Mouse (Mus musculus) heart, embryonic 15.5 days (tissue): ENCODE measurements around the gene H2-Aa. TPM values are rescaled to one million over a fixed set of nuclear protein-coding genes. Genes with fewer than 3 reads are reported as not detected.

Experiments used
- ATAC-seq: fragments of 200-750 bp; cut with Nextera tagmentation; replicated peaks from 2 replicates; pipeline ENCODE4 v1.8.0; 2017; ENCODE audit warnings: low read depth, moderate TSS enrichment; ENCODE audit not compliant: insufficient number of reproducible peaks, insufficient read depth, low FRiP score
- H3K27ac ChIP-seq: fragments of 300-500 bp; sonication (generic); 2 replicates; pipeline ENCODE4 v1.5.1; 2015; ENCODE audit warnings: mild to moderate bottlenecking, inconsistent platforms
- H3K27me3 ChIP-seq: fragments of 300-500 bp; sonication (generic); 2 replicates; pipeline ENCODE4 v1.6.1; 2015; ENCODE audit warnings: inconsistent platforms
- H3K36me3 ChIP-seq: fragments of 300-500 bp; sonication (generic); 2 replicates; pipeline ENCODE4 v1.6.1; 2015; ENCODE audit warnings: mild to moderate bottlenecking, inconsistent platforms
- H3K4me1 ChIP-seq: fragments of 300-500 bp; sonication (generic); replicated peaks from 2 replicates; pipeline ENCODE4 v1.6.1; 2015; ENCODE audit warnings: inconsistent platforms
- H3K4me2 ChIP-seq: fragments of 300-500 bp; sonication (generic); 2 replicates; pipeline ENCODE4 v1.6.1; 2015; ENCODE audit warnings: inconsistent platforms, mild to moderate bottlenecking, moderate library complexity
- H3K4me3 ChIP-seq: fragments of 300-500 bp; sonication (generic); 2 replicates; pipeline ENCODE4 v1.5.1; 2015; ENCODE audit warnings: mild to moderate bottlenecking, inconsistent platforms
- H3K9ac ChIP-seq: fragments of 300-500 bp; sonication (generic); 2 replicates; pipeline ENCODE4 v1.6.1; 2015; ENCODE audit warnings: mild to moderate bottlenecking, inconsistent platforms
- H3K9me3 ChIP-seq: fragments of 300-500 bp; sonication (generic); replicated peaks from 2 replicates; pipeline ENCODE4 v1.6.1; 2016; ENCODE audit warnings: inconsistent platforms
- WGBS: fragments of 180-500 bp; shearing (Covaris S2); methylation state at CpG from one replicate; pipeline ENCODE4 v1.1.7; 2015; ENCODE audit warnings: mixed read lengths; 5-methylcytosine and 5-hydroxymethylcytosine counted together
- polyA plus RNA-seq: library from polyadenylated mRNA; unstranded; fragments of >200 nt; fragmentation: Nextera tagmentation; extraction: Ambion mirVana; gene quantifications from 2 replicates; pipeline ENCODE4 v1.2.1, GENCODE M21; 2015

The H2-Aa gene
- polyA plus RNA-seq, 1 experiment from 2014 or later: 5.9 TPM

DNA sequence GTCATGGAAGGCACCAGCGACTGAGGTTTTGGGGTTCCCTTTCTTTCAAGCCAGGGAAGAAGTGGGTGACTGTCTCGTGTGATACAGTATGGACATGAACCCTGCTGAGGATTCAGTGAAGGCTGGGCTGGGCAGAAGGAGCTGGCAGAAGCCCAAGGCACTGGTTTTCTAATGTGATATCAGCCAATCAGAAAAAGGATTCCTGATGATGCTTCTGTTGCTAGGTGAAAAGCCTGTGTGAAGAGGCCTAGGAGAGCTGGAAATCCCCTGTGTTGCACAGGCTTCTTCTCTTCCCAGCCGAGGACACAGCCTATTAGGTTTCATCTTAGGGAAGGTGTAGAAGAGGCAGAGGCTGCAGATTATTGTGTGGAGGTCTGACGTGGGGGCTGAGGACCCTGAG, 26.1 kb downstream of the H2-Aa start:
- Histone ChIP-seq H3K9me3 (no peaks in the 10 kb centered on the region), H3K4me1 (peaks cover 20% of the 10 kb centered on the region), H3K27ac (peak overlapping the region; percentile 37; the same call in 1 of the 2 replicates), H3K4me2 (no peak overlapping the region), H3K9ac (no peak overlapping the region), H3K27me3 (peaks cover 44% of the 10 kb centered on the region), H3K36me3 (no peaks in the 10 kb centered on the region), H3K4me3 (no peak overlapping the region)
- peak; percentile 47 for ATAC-seq
- 28% methylated on average over 4 of the region's 4 CpGs for WGBS

DNA sequence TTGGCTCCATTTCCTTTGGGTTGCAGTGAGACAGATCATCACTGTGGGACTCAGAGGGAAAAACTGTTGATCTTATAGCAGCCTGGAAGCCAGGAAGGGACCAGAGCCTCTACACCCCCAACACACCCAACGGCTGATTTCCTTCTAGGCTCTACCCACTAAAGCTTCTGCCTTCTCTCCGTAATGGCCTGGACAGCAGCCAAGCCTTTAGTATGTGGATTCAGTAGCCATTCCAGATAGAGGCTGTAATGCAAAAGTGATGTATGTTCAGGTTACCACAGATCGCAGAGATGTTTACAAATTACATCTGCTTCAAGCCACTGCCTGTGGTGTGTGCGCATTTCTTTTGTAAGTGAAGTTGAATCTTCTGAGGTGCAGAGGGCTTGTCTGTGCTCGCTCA, 27.1 kb downstream of the H2-Aa start:
- Histone ChIP-seq H3K9ac (no peak overlapping the region), H3K36me3 (no peaks in the 10 kb centered on the region), H3K4me2 (no peak overlapping the region), H3K27ac (no peak overlapping the region), H3K4me1 (peaks cover 20% of the 10 kb centered on the region), H3K9me3 (no peaks in the 10 kb centered on the region), H3K4me3 (no peak overlapping the region), H3K27me3 (peaks cover 44% of the 10 kb centered on the region)
- no peak for ATAC-seq
- WGBS: 52% methylated on average over 5 of the region's 5 CpGs

DNA sequence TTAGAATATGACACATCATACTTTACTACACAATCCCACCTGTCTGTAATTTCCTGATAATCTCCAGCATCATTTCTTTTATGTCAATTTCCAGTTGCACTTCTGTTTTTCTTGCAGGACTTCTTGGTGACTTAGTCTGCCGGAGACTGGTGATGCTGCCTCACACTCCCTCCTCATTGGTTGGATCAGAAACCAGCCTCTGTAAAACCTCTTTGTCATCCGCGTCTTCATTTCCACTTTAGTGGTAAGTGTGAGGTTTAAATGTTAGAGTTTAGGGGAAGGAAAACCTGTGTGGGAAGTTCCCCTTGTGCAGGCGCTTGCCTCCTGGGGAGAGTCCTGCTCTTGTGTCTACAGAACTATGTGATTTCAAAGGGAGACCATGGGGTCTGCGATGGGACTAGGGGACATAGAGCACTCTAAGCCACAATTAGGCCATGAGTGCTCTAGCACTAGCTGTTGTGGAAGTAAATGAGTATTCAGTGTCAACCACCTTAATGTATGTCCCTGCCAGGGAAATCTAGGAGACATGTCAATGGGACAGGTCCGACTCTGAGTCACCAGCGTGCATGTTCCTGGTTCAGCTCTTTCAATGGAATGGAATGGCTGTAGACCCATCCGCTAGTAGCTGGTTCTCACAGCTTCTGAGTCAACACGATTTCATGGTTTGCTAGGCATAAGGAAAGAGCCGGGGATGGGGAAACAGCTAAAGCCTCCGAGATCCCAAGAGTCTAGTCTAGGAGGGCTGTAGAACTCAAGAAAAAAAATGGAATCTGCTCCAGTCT, 29.8 kb downstream of the H2-Aa start, which contains the start of gene H2-Ab1:
Gene H2-Ab1 (plus strand): TSS at position 96 of the 782 bp plus-strand sequence.
- H3K4me2 ChIP-seq: no peak within 1 kb of the TSS
- ATAC-seq: no peak
- 65% methylated on average over 11 of the region's 11 CpGs for WGBS
- H3K4me3 ChIP-seq: no peak within 1 kb of the TSS
- H3K36me3 ChIP-seq: no peaks in the 10 kb centered on the region
- peaks cover 24% of the 10 kb centered on the region for H3K27me3 ChIP-seq
- H3K9ac ChIP-seq: no peak within 1 kb of the TSS
- H3K27ac ChIP-seq: no peak within 1 kb of the TSS; the same call in 1 of the 2 replicates
- H3K4me1 ChIP-seq: peaks cover 6% of the 10 kb centered on the region; the same call in 1 of the 2 replicates
- no peaks in the 10 kb centered on the region for H3K9me3 ChIP-seq

DNA sequence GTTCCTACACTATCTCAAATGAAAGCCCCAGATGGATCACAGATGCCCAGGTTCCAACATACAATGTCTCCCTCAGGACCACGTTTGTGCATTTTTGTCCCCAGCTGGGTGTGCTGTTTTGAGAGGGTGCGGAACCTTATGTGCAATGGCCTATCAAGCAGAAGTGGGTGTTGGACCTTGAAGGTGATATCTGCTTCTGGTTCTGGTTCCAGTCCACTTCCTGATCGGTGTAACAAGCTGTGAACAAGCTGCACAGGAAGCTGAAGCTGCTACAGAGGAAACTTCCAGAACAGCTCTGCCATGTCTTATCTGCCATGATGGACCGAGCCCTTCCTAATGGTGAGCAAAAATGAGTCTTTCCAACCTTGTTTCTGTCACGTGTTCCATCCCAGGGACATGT, 31.1 kb downstream of the H2-Aa start:
- no peaks in the 10 kb centered on the region for H3K9me3 ChIP-seq
- WGBS: 71% methylated on average over 5 of the region's 5 CpGs
- H3K27ac ChIP-seq: no peak overlapping the region
- H3K4me1 ChIP-seq: peaks cover 3% of the 10 kb centered on the region; the same call in 1 of the 2 replicates
- no peak overlapping the region for H3K9ac ChIP-seq
- no peak for ATAC-seq
- peaks cover 20% of the 10 kb centered on the region for H3K27me3 ChIP-seq
- H3K4me2 ChIP-seq: no peak overlapping the region
- H3K4me3 ChIP-seq: no peak overlapping the region
- no peaks in the 10 kb centered on the region for H3K36me3 ChIP-seq

DNA sequence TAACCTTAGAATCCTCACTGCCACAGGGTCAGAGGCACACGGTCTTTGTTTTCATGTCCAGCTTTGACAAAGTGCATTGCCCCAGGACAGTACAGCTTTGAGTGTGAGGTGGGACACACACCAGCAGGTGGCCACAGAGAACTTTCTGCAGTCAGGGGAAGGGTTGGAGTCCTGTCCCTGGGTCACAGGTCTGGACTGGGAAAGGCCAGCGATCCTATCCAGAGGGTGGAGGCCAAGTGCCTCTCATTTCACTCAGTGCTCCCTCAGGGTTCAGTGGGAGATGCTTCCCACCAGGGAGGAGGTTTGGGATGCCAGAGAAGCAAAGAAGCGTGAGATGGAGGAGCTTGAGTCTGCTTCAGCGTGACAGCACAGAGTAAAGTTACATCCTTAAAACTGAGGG, 36.0 kb downstream of the H2-Aa start:
- no peak overlapping the region for H3K9ac ChIP-seq
- 40% methylated on average over 4 of the region's 4 CpGs for WGBS
- no peaks in the 10 kb centered on the region for H3K9me3 ChIP-seq
- H3K4me1 ChIP-seq: no peaks in the 10 kb centered on the region
- no peak for ATAC-seq
- no peak overlapping the region for H3K4me2 ChIP-seq
- H3K36me3 ChIP-seq: no peaks in the 10 kb centered on the region
- H3K27me3 ChIP-seq: peaks cover 1% of the 10 kb centered on the region; the same call in 1 of the 2 replicates
- H3K4me3 ChIP-seq: no peak overlapping the region
- no peak overlapping the region for H3K27ac ChIP-seq

DNA sequence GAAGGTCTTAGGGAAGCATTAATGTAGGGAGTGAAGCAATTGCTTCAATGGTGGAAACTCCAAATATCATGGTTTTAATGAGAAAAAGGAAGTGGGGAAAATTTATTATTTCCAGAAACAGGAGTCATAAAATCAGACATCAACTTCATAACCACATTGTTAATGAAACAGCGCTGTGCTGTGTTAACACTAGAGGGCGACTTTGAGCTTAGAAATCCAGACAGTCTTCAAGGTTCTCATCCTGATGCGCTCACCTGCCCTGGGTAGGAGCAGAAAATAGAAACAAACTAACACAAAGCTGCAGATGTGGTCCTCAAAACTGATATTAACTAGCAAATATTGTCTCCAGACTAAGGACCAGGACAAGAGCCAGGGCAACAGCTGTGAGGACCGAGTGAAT, 37.7 kb downstream of the H2-Aa start:
- H3K4me2 ChIP-seq: no peak overlapping the region
- H3K36me3 ChIP-seq: no peaks in the 10 kb centered on the region
- no peaks in the 10 kb centered on the region; the same call in 1 of the 2 replicates for H3K27me3 ChIP-seq
- H3K27ac ChIP-seq: no peak overlapping the region
- H3K4me1 ChIP-seq: no peaks in the 10 kb centered on the region
- no peak overlapping the region for H3K9ac ChIP-seq
- 18% methylated on average over 4 of the region's 4 CpGs for WGBS
- H3K9me3 ChIP-seq: no peaks in the 10 kb centered on the region
- H3K4me3 ChIP-seq: no peak overlapping the region
- ATAC-seq: no peak

DNA sequence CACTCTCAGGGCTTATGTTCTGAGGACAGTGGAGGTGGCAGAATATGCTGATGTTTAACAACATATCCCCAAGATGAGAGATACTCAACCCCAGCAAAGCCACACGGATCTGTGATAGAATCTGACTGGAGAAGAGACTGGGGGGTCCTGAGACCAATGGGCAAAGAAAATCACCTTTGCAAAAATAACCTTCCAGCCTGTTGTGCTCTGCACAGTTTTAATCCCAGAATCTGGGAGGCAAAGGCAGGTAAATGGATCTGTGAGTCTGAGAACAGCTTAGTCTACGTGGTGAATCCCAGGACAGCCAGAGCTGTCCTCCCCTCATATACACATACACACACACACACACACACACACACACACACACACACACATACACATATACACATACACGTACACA, 38.3 kb downstream of the H2-Aa start:
- ATAC-seq: no peak
- Histone ChIP-seq H3K27ac (no peak overlapping the region), H3K36me3 (no peaks in the 10 kb centered on the region), H3K4me2 (no peak overlapping the region), H3K4me3 (no peak overlapping the region), H3K27me3 (no peaks in the 10 kb centered on the region; the same call in 1 of the 2 replicates), H3K9me3 (no peaks in the 10 kb centered on the region), H3K4me1 (no peaks in the 10 kb centered on the region), H3K9ac (no peak overlapping the region)
- 33% methylated on average over 3 of the region's 3 CpGs for WGBS

DNA sequence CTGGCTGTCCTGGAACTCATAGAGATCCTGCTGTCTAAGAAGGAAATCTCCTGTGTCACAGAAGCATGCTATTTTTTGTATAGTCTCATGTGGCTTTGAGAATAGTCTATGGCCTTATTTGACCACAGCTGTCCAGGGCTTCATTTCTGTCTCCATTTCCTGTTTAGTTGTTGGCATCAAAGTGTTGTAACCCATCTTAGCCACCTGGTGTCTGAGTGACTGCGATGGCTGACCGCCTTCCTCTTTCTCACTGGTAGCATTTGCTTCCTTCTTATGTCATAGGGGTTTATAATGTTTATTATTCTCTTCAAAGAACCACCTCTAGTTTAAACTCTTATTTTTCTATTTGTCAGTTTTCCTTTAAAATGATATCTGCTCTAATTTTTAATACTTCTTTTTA, 38.9 kb downstream of the H2-Aa start:
- no peak overlapping the region for H3K9ac ChIP-seq
- no peaks in the 10 kb centered on the region for H3K4me1 ChIP-seq
- H3K36me3 ChIP-seq: no peaks in the 10 kb centered on the region
- 52% methylated on average over 2 of the region's 2 CpGs for WGBS
- no peak overlapping the region for H3K4me3 ChIP-seq
- ATAC-seq: no peak
- H3K4me2 ChIP-seq: no peak overlapping the region
- H3K27ac ChIP-seq: no peak overlapping the region
- no peaks in the 10 kb centered on the region for H3K9me3 ChIP-seq
- H3K27me3 ChIP-seq: no peaks in the 10 kb centered on the region; the same call in 1 of the 2 replicates

DNA sequence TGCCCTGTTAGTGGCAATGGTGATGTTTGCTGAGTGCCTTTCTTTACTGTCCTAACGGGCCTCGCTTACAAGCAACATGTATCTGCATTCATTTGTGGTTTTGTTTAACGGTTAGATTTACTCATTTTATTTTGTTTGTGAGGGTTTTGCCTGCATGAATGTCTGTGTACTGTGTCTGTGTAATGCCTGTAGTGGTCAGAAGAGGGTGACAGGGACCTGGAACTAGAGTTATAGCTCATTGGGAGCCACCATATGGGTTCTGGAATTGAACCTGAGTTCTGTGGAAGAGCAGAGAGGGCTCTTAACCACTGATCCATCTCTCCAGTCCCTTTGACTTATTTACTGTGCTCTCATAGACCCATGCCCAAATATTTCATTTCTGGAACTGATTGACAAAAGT, 40.6 kb downstream of the H2-Aa start:
- ATAC-seq: no peak
- Histone ChIP-seq H3K27me3 (no peaks in the 10 kb centered on the region; the same call in 1 of the 2 replicates), H3K36me3 (no peaks in the 10 kb centered on the region)

DNA sequence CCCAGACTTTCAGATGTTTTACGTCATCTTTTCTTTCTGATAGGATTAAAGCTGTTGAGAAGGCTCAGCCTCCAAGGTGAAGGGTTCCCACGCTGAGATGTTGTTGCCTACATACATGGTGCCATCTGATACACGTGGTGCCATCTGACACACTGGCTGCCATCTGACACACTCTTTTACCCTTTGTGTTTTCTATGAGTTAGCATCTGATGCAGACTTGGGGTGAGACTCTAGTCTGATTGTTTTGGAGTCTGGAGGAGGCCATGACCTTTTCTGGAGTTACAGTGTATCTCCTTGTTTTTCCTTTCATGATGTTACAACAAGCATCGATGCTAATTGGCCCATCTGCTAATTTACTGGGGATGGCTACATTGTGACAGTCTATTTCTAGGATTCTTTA, 43.0 kb downstream of the H2-Aa start:
- H3K27ac ChIP-seq: no peak overlapping the region
- H3K4me1 ChIP-seq: no peaks in the 10 kb centered on the region
- no peaks in the 10 kb centered on the region for H3K36me3 ChIP-seq
- no peaks in the 10 kb centered on the region for H3K9me3 ChIP-seq
- no peak overlapping the region for H3K4me2 ChIP-seq
- no peak for ATAC-seq
- 69% methylated on average over 4 of the region's 4 CpGs for WGBS
- H3K4me3 ChIP-seq: no peak overlapping the region
- H3K9ac ChIP-seq: no peak overlapping the region
- no peaks in the 10 kb centered on the region; the same call in 1 of the 2 replicates for H3K27me3 ChIP-seq

More for the DNA sequence above, 40.6 kb downstream of the H2-Aa start:
- Histone ChIP-seq H3K9me3 (no peaks in the 10 kb centered on the region), H3K4me2 (no peak overlapping the region), H3K4me3 (no peak overlapping the region), H3K27ac (no peak overlapping the region), H3K9ac (no peak overlapping the region), H3K4me1 (no peaks in the 10 kb centered on the region)
- 77% methylated on average over 3 of the region's 3 CpGs for WGBS

DNA sequence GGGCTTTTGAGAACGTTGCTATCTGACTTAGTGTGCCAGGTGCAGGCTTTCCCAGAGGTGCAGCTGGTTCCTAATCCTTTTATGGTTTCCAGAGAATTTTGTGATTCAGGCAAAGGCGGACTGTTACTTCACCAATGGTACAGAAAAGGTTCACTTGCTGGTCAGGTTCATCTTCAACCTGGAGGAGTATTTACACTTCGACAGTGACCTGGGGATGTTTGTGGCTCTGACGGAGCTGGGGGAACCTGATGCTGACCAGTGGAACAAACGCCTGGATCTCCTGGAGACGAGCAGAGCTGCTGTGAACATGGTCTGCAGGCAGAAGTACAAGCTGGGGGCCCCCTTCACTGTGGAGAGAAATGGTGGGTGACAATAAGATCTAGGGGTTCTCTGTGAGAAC, 46.7 kb downstream of the H2-Aa start:
- Histone ChIP-seq H3K4me2 (no peak overlapping the region), H3K4me1 (no peaks in the 10 kb centered on the region), H3K27ac (no peak overlapping the region), H3K9me3 (no peaks in the 10 kb centered on the region), H3K4me3 (no peak overlapping the region), H3K36me3 (no peaks in the 10 kb centered on the region), H3K9ac (no peak overlapping the region), H3K27me3 (no peaks in the 10 kb centered on the region)
- no peak for ATAC-seq
- 74% methylated on average over 6 of the region's 6 CpGs for WGBS

DNA sequence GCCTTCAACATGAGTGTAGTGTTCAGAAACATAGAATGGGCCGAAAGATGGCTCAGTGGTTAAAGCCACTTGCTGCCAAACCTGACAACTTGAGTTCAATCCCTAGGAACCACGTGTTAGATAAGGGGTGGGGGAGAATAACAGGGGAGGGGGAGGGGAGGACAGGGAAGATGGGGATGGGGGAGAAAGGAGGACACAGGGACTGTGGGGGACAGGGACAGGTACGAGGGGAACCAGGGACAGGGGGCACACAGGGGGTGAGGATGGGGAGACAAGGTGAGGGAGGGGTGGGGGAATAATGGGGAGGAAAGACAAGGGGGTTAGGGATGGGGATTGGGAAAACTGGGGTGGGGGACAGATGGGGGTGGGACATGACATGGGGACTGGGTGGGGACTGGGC, 47.3 kb downstream of the H2-Aa start:
- no peak overlapping the region for H3K4me3 ChIP-seq
- ATAC-seq: no peak
- H3K27ac ChIP-seq: no peak overlapping the region
- H3K4me1 ChIP-seq: no peaks in the 10 kb centered on the region
- H3K36me3 ChIP-seq: no peaks in the 10 kb centered on the region
- H3K9ac ChIP-seq: no peak overlapping the region
- H3K4me2 ChIP-seq: no peak overlapping the region
- H3K9me3 ChIP-seq: no peaks in the 10 kb centered on the region
- no peaks in the 10 kb centered on the region for H3K27me3 ChIP-seq
- WGBS: 46% methylated on average over 3 of the region's 3 CpGs
